In the genomic region with DNA sequence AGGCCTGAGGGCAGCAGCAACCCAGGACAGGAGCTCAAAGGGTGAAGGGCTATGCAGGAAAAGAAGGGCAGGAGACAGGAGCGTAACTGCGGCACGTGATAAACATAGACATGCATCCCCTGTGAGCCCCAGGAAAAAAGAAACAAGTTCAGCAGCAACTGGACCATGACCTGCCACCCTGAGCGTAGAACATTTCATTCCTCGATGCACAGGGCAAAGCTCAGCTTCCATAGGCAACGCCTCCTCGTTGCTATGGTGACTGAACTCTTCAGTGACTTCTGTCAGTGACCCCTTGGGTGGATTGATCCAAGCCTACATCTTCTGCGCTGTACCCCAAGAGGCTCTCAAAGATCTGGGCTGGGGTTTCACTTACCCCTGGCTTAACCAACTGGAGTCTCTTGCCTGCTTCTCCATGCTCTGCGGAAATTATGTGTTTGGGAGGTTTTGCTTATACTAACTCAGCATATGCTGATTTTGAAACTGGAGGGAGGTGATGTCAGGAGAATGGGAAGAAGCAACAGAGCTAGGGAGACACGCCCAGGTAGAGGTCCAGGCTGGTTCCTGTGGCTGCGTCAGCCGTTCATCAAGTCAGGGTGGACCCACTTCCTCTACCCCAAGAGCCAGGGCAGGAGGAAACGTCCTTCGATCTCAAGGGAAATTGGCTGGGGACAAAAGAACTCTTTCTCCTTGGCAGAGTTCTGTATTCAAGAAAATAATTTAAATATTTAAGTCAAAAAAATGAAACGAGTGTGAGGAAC, we compare ENCODE assay signal across 18 mouse cellular contexts. TPM values are rescaled to one million over a fixed set of nuclear protein-coding genes. Genes with fewer than 3 reads are reported as not detected.
A peak's percentile ranks its signal among the peaks of the same experiment; 100 is the strongest.
DNase-seq lines count a peak whose midpoint lies in the region; ATAC-seq lines count a peak whose summit lies in the region.
"Had no signal": no experiment of that assay in that cellular context is flagged by ENCODE, and none has a peak within 500 bp of the region (broad histone marks: within the 10 kb centered on the region; RNA-seq: fewer than 3 reads in every experiment).

No protein-coding gene starts in this region.

- no peak overlapping the region for H3K27ac ChIP-seq in liver, embryonic 13.5 days
- H3K27ac ChIP-seq: heart, adult 2 months; neural tube, embryonic 12.5 days had no signal

- H3K27me3 ChIP-seq in liver, embryonic 13.5 days, result 0 out of 2 replicates have a peak, but pooled peaks cover 4% of the 10 kb centered on the region
- H3K27me3 ChIP-seq: neural tube, embryonic 12.5 days; Patski had no signal

- H3K4me1 ChIP-seq in liver, embryonic 13.5 days (replicated peaks), result peaks cover 4% of the 10 kb centered on the region; the same call in 1 of the 2 replicates

- peak; percentile 45; the same call in 1 of the 2 replicates for ATAC-seq in liver, embryonic 13.5 days (ENCODE audit: low read depth)
- ATAC-seq: Patski had no signal

- H3K36me3 ChIP-seq in liver, embryonic 13.5 days, result no peaks in the 10 kb centered on the region
- H3K36me3 ChIP-seq: neural tube, embryonic 12.5 days had no signal

- H3K9me3 ChIP-seq in liver, embryonic 13.5 days (replicated peaks), result no peaks in the 10 kb centered on the region
- H3K9me3 ChIP-seq: neural tube, embryonic 12.5 days had no signal

- no peak overlapping the region for H3K4me2 ChIP-seq in liver, embryonic 13.5 days
- H3K4me2 ChIP-seq: neural tube, embryonic 12.5 days had no signal

- intact Hi-C loops in left cerebral cortex, postnatal 25 days (cut with DNase I), result no loop called here
- intact Hi-C loops in left cerebral cortex, postnatal 14 days (cut with DNase I), result no loop called here

- peak; percentile 66 for DNase-seq in embryo, embryonic 10 days (ENCODE audit: low spot score)
- DNase-seq in embryo, embryonic 9.5 days (ENCODE audit: extremely low spot score), result no peak
- DNase-seq in embryo, embryonic 10.5 days (ENCODE audit: low spot score), result peak; percentile 49
- peak; percentile 87 to 91 for DNase-seq in kidney, adult 8-10 months
- no peak for DNase-seq in liver, embryonic 13.5 days
- DNase-seq in left cerebral cortex, postnatal 25 days (ENCODE audit: low spot score in 2 of 2), result no peak
- no peak for DNase-seq in left cerebral cortex, postnatal 14 days (ENCODE audit: low spot score in 2 of 2)
- DNase-seq in thymus, postnatal 36 days, result no peak
- DNase-seq: adrenal gland, adult 8-10 months; cerebellum, postnatal 25 days; heart, adult 2 months; heart, postnatal 14 days; midbrain, embryonic 14.5 days; retina, postnatal 1 day had no signal

- no peak overlapping the region for H3K9ac ChIP-seq in liver, embryonic 13.5 days
- H3K9ac ChIP-seq: neural tube, embryonic 12.5 days had no signal

- no peak overlapping the region for H3K4me3 ChIP-seq in liver, embryonic 13.5 days (replicated peaks)
- H3K4me3 ChIP-seq: heart, adult 2 months; neural tube, embryonic 12.5 days had no signal

- 51% methylated on average over 15 of the region's 15 CpGs for WGBS in liver, embryonic 13.5 days (ENCODE audit: insufficient replicate concordance)

RNA-seq across cellular contexts. Expression of a gene that starts 6.5 kb away (rescaled TPM):
- polyA plus RNA-seq in liver, embryonic 13.5 days (2015; fragmentation: Nextera tagmentation; extraction: Ambion mirVana), result not detected in 2 replicates
- total RNA-seq in left cerebral cortex, postnatal 25 days (2021), result not detected
- not detected for total RNA-seq in left cerebral cortex, postnatal 14 days (2021)
- total RNA-seq: adrenal gland, adult 8-10 months; heart, adult 2 months; heart, postnatal 14 days; layer of hippocampus, adult 18-20 months had no signal
- polyA plus RNA-seq: heart, adult 2 months; lung, embryonic 16.5 days; midbrain, embryonic 14.5 days; neural tube, embryonic 12.5 days; Patski had no signal

RNA-seq across cellular contexts. Expression of a gene that starts 15.3 kb away (rescaled TPM):
- polyA plus RNA-seq in liver, embryonic 13.5 days (2015; fragmentation: Nextera tagmentation; extraction: Ambion mirVana), result 2.5 and 2.8 TPM in 2 replicates
- total RNA-seq in left cerebral cortex, postnatal 25 days (2021), result 10 to 100 TPM; 24.9 to 27.3 TPM
- 10 to 100 TPM; 23.7 to 31.2 TPM for total RNA-seq in left cerebral cortex, postnatal 14 days (2021)

Comparison
In these comparisons a context has a peak if more than half of its experiments do, and no peak if none do; other contexts are left out.
1. DNase-seq: peak in embryo, embryonic 10 days (single experiment), embryo, embryonic 10.5 days (single experiment) and kidney, adult 8-10 months (2 of 2); none in embryo, embryonic 9.5 days (single experiment), liver, embryonic 13.5 days (single experiment), left cerebral cortex, postnatal 25 days (0 of 2), left cerebral cortex, postnatal 14 days (0 of 2) and thymus, postnatal 36 days (0 of 2).